Mouse (Mus musculus) MEL (cell line): ENCODE results near the gene Rab3a. TPM values are rescaled to one million over a fixed set of nuclear protein-coding genes. Genes with fewer than 3 reads are reported as not detected.

Experiments used
- DNase-seq: peaks from one replicate; pipeline ENCODE4 v3.0.0; 2011; ENCODE audit warnings: low read depth, low spot score
- H3K27ac ChIP-seq: 2 replicates; pipeline ENCODE4 v1.5.1; 2012; ENCODE audit warnings: low read depth, mild to moderate bottlenecking, control low read depth, low read length, moderate library complexity; ENCODE audit not compliant: control insufficient read depth
- H3K27me3 ChIP-seq, 2 experiments: fragments of 150-350 bp in 1 of 2; sonication (generic) in 1 of 2; 2 replicates each; pipeline ENCODE4 v1.6.1; 2012; ENCODE audit warnings: low read length in 2 of 2, mild to moderate bottlenecking in 2 of 2, improper control_type of control experiment in 1 of 2, moderate library complexity in 1 of 2; ENCODE audit not compliant: insufficient read depth in 2 of 2, control insufficient read depth in 1 of 2
- H3K36me3 ChIP-seq, 2 experiments: 2 replicates each; pipeline ENCODE4 v1.6.1; 2012 to 2014; ENCODE audit warnings: low read length in 2 of 2, improper control_type of control experiment in 1 of 2, inconsistent platforms in 1 of 2, mild to moderate bottlenecking in 1 of 2; ENCODE audit not compliant: insufficient read depth in 2 of 2, control insufficient read depth in 1 of 2
- H3K4me1 ChIP-seq, 2 experiments: fragments of 150-350 bp in 1 of 2; sonication (generic) in 1 of 2; 2 replicates each; pipeline ENCODE4 v1.6.1; 2012; ENCODE audit warnings: low read length in 2 of 2, improper control_type of control experiment in 1 of 2, mild to moderate bottlenecking in 1 of 2; ENCODE audit not compliant: insufficient read depth in 2 of 2, control insufficient read depth in 1 of 2
- H3K4me3 ChIP-seq, 2 experiments: fragments of 150-350 bp in 1 of 2; sonication (generic) in 1 of 2; 2 replicates each; pipeline ENCODE4 v1.5.1; 2012; ENCODE audit warnings: low read depth in 2 of 2, low read length in 2 of 2, mild to moderate bottlenecking in 2 of 2, moderate library complexity in 2 of 2, control low read depth in 1 of 2, improper control_type of control experiment in 1 of 2; ENCODE audit not compliant: control insufficient read depth in 1 of 2, insufficient read depth in 1 of 2
- H3K79me2 ChIP-seq: 2 replicates; pipeline ENCODE4 v1.6.1; 2012; ENCODE audit warnings: mild to moderate bottlenecking, low read length, moderate library complexity; ENCODE audit not compliant: control insufficient read depth, poor library complexity, insufficient read depth
- H3K9ac ChIP-seq: 2 replicates; pipeline ENCODE4 v1.6.1; 2012; ENCODE audit warnings: low read depth, mild to moderate bottlenecking, control low read depth, low read length, moderate library complexity; ENCODE audit not compliant: control insufficient read depth, poor library complexity, severe bottlenecking
- H3K9me3 ChIP-seq: fragments of 150-350 bp; sonication (generic); replicated peaks from 2 replicates; pipeline ENCODE4 v1.6.1; 2012; ENCODE audit warnings: mild to moderate bottlenecking, low read length, improper control_type of control experiment, moderate library complexity; ENCODE audit not compliant: insufficient read depth
- BHLHE40 ChIP-seq: IDR thresholded peaks from 2 replicates; pipeline ENCODE4 v1.6.1; 2012; ENCODE audit warnings: low read depth, mild to moderate bottlenecking, inconsistent platforms, low read length, improper control_type of control experiment, borderline replicate concordance
- CHD2 ChIP-seq: IDR thresholded peaks from 2 replicates; pipeline ENCODE4 v1.6.1; 2011; ENCODE audit warnings: low read length, improper control_type of control experiment
- CTCF ChIP-seq, 3 experiments: IDR thresholded peaks in 2 of 3; conservative IDR thresholded peaks in 1 of 3; 2 replicates each; pipeline ENCODE4 v1.5.1; 2011 to 2012; ENCODE audit warnings: low read length in 3 of 3, low read depth in 2 of 3, mild to moderate bottlenecking in 2 of 3, improper control_type of control experiment in 1 of 3, inconsistent platforms in 1 of 3, mixed read lengths in 1 of 3, moderate library complexity in 1 of 3; ENCODE audit not compliant: control insufficient read depth in 1 of 3, insufficient read depth in 1 of 3, poor library complexity in 1 of 3, severe bottlenecking in 1 of 3
- EP300 ChIP-seq, 2 experiments: IDR thresholded peaks; 2 replicates each; pipeline ENCODE4 v1.6.1; 2011; ENCODE audit warnings: improper control_type of control experiment in 2 of 2, low read length in 2 of 2, low read depth in 1 of 2, mild to moderate bottlenecking in 1 of 2
- HCFC1 ChIP-seq: IDR thresholded peaks from 2 replicates; pipeline ENCODE4 v1.6.1; 2012; ENCODE audit warnings: low read depth, mild to moderate bottlenecking, inconsistent platforms, low read length, improper control_type of control experiment, moderate library complexity
- JUND ChIP-seq: IDR thresholded peaks from 2 replicates; pipeline ENCODE4 v1.6.1; 2011; ENCODE audit warnings: low read depth, mild to moderate bottlenecking, improper control_type of control experiment, low read length
- MAZ ChIP-seq: IDR thresholded peaks from 2 replicates; pipeline ENCODE4 v1.6.1; 2012; ENCODE audit warnings: low read depth, mild to moderate bottlenecking, inconsistent platforms, low read length, improper control_type of control experiment
- MEF2A ChIP-seq: IDR thresholded peaks from 2 replicates; pipeline ENCODE4 v1.6.1; 2014; ENCODE audit warnings: low read depth, mild to moderate bottlenecking, inconsistent platforms, low read length, improper control_type of control experiment; ENCODE audit not compliant: poor library complexity, insufficient replicate concordance, severe bottlenecking; ENCODE audit errors: extremely low read depth
- MXI1 ChIP-seq: IDR thresholded peaks from 2 replicates; pipeline ENCODE4 v1.6.1; 2011; ENCODE audit warnings: mild to moderate bottlenecking, low read depth, low read length, improper control_type of control experiment
- NRF1 ChIP-seq: IDR thresholded peaks from 2 replicates; pipeline ENCODE4 v1.6.1; 2014; ENCODE audit warnings: low read depth, mild to moderate bottlenecking, inconsistent platforms, low read length, improper control_type of control experiment, moderate library complexity; ENCODE audit not compliant: poor library complexity, insufficient read depth, severe bottlenecking
- POLR2A ChIP-seq, 2 experiments: IDR thresholded peaks; 2 replicates each; pipeline ENCODE4 v1.6.1; 2011 to 2012; ENCODE audit warnings: low read length in 2 of 2, mild to moderate bottlenecking in 2 of 2, control low read depth in 1 of 2, improper control_type of control experiment in 1 of 2, low read depth in 1 of 2, moderate library complexity in 1 of 2; ENCODE audit not compliant: control insufficient read depth in 1 of 2, insufficient read depth in 1 of 2, poor library complexity in 1 of 2
- POLR2AphosphoS5 ChIP-seq: IDR thresholded peaks from 2 replicates; pipeline ENCODE4 v1.6.1; 2012; ENCODE audit warnings: low read depth, borderline replicate concordance, mild to moderate bottlenecking, inconsistent platforms, low read length, moderate library complexity, mixed read lengths
- SIN3A ChIP-seq: IDR thresholded peaks from 2 replicates; pipeline ENCODE4 v1.6.1; 2012; ENCODE audit warnings: low read length, improper control_type of control experiment, inconsistent platforms
- TAL1 ChIP-seq: IDR thresholded peaks from 2 replicates; pipeline ENCODE4 v1.6.1; 2012; ENCODE audit warnings: mild to moderate bottlenecking, inconsistent platforms, low read length, moderate library complexity, mixed read lengths
- TCF12 ChIP-seq: IDR thresholded peaks from 2 replicates; pipeline ENCODE4 v1.6.1; 2014; ENCODE audit warnings: low read depth, mild to moderate bottlenecking, inconsistent platforms, low read length, improper control_type of control experiment, moderate library complexity
- USF2 ChIP-seq, 2 experiments: IDR thresholded peaks; 2 replicates each; pipeline ENCODE4 v1.6.1; 2011 to 2012; ENCODE audit warnings: improper control_type of control experiment in 2 of 2, low read length in 2 of 2, borderline replicate concordance in 1 of 2, inconsistent platforms in 1 of 2, low read depth in 1 of 2, mild to moderate bottlenecking in 1 of 2; ENCODE audit not compliant: insufficient read depth in 1 of 2
- polyA plus RNA-seq, 2 experiments: library from polyadenylated mRNA; stranded (reverse) in 1 of 2; unstranded in 1 of 2; fragments of >175 nt in 1 of 2; fragments of >200 nt in 1 of 2; gene quantifications; 2 replicates each; pipeline versions ENCODE4 v1.2.1 to v1.2.4; 2012; ENCODE audit warnings: low replicate concordance in 2 of 2, low read depth in 1 of 2; ENCODE audit not compliant: insufficient read length in 2 of 2, insufficient read depth in 1 of 2, missing spikeins in 1 of 2
- total RNA-seq: library from RNA; depleted of rRNA; stranded (reverse); fragments of 300-350 nt; gene quantifications from 2 replicates; pipeline ENCODE4 v1.2.3, GENCODE M21; 2012

Gene Rab3a
- total and polyA plus RNA-seq, 3 experiments, result 1.8 to 5.6 TPM; not detected in 1

GRCm38 (mm10) chr8:70713991-70714390 lies 40.5 kb upstream of the Rab3a start:
- H3K79me2 ChIP-seq, result no peaks in the 10 kb centered on the region
- no peak for TF ChIP-seq MAZ
- TF ChIP-seq CHD2, result no peak
- no peak for TF ChIP-seq TAL1
- TF ChIP-seq MXI1, result no peak
- TF ChIP-seq BHLHE40, result no peak
- no peak for TF ChIP-seq TCF12
- TF ChIP-seq USF2 (IDR thresholded peaks at IDR 0.05; ENCODE audit: borderline replicate concordance in 1 of 2, insufficient read depth in 1 of 2, low read depth in 1 of 2, low read length in 2 of 2), result no peak
- no peak for TF ChIP-seq CTCF (IDR thresholded peaks at IDR 0.05 in 2 of 3, conservative IDR thresholded peaks at IDR 0.05 in 1 of 3; ENCODE audit: control insufficient read depth in 1 of 3, insufficient read depth in 1 of 3, low read depth in 2 of 3, low read length in 3 of 3, poor library complexity in 1 of 3, severe bottlenecking in 1 of 3)
- H3K4me3 ChIP-seq, result no peak overlapping the region
- H3K27me3 ChIP-seq, result no peaks in the 10 kb centered on the region
- no peaks in the 10 kb centered on the region for H3K9me3 ChIP-seq
- no peak for DNase-seq
- no peaks in the 10 kb centered on the region for H3K36me3 ChIP-seq
- H3K4me1 ChIP-seq, result no peaks in the 10 kb centered on the region
- H3K27ac ChIP-seq, result no peak overlapping the region
- no peak overlapping the region for H3K9ac ChIP-seq

- Histone ChIP-seq H3K27ac (no peak overlapping the region), H3K79me2 (no peaks in the 10 kb centered on the region)
- TF ChIP-seq MEF2A (no peak), NRF1 (no peak), POLR2A (IDR thresholded peaks at IDR 0.05; ENCODE audit: control insufficient read depth in 1 of 2, insufficient read depth in 1 of 2, low read depth in 1 of 2, low read length in 2 of 2, poor library complexity in 1 of 2) (no peak), HCFC1 (no peak), POLR2AphosphoS5 (no peak), JUND (no peak), BHLHE40 (no peak), SIN3A (no peak), EP300 (IDR thresholded peaks at IDR 0.05; ENCODE audit: low read depth in 1 of 2, low read length in 2 of 2) (no peak), CTCF (IDR thresholded peaks at IDR 0.05 in 2 of 3, conservative IDR thresholded peaks at IDR 0.05 in 1 of 3; ENCODE audit: control insufficient read depth in 1 of 3, insufficient read depth in 1 of 3, low read depth in 2 of 3, low read length in 3 of 3, poor library complexity in 1 of 3, severe bottlenecking in 1 of 3) (no peak)
- TF ChIP-seq, all 39 proteins: peak for 0
- Histone ChIP-seq H3K9ac (no peak overlapping the region), H3K4me1 (no peaks in the 10 kb centered on the region), H3K36me3 (no peaks in the 10 kb centered on the region), H3K27me3 (no peaks in the 10 kb centered on the region), H3K4me3 (no peak overlapping the region), H3K9me3 (no peaks in the 10 kb centered on the region)
- no peak for DNase-seq
Observed at GRCm38 (mm10) chr8:70715086-70715485, 39.4 kb upstream of the Rab3a start.
